Mouse (Mus musculus) G1E (cell line): ENCODE data around the gene Myocd. TPM values are rescaled to one million over a fixed set of nuclear protein-coding genes. Genes with fewer than 3 reads are reported as not detected.

Experiments used
- ATAC-seq: 2 replicates; pipeline ENCODE4 v1.8.0; 2016; ENCODE audit warnings: mild to moderate bottlenecking; ENCODE audit not compliant: insufficient number of reproducible peaks, poor library complexity, low FRiP score, severe bottlenecking; ENCODE audit errors: extremely low read depth
- DNase-seq: peaks from one replicate; pipeline ENCODE4 v3.0.0; 2012; ENCODE audit warnings: low spot score
- H3K27me3 ChIP-seq: 2 replicates; pipeline ENCODE4 v1.6.1; 2012; ENCODE audit warnings: mild to moderate bottlenecking, low read length, inconsistent platforms; ENCODE audit not compliant: insufficient read depth
- H3K36me3 ChIP-seq: replicated peaks from 2 replicates; pipeline ENCODE3; 2012; ENCODE audit warnings: mild to moderate bottlenecking, inconsistent platforms
- H3K4me1 ChIP-seq: 2 replicates; pipeline ENCODE4 v1.6.1; 2012; ENCODE audit warnings: low read depth, low read length, inconsistent platforms, mixed read lengths; ENCODE audit not compliant: insufficient read depth
- H3K4me3 ChIP-seq: 2 replicates; pipeline ENCODE4 v1.5.1; 2012; ENCODE audit warnings: low read depth, mild to moderate bottlenecking, inconsistent platforms, low read length, moderate library complexity, mixed read lengths
- H3K9me3 ChIP-seq: replicated peaks from 2 replicates; pipeline ENCODE4 v1.6.1; 2012; ENCODE audit warnings: inconsistent platforms
- CTCF ChIP-seq: IDR thresholded peaks from 2 replicates; pipeline ENCODE4 v1.5.1; 2012; ENCODE audit warnings: low read depth, low read length, inconsistent platforms, mixed read lengths
- GATA1 ChIP-seq: IDR thresholded peaks from 2 replicates; pipeline ENCODE4 v1.6.1; 2012; ENCODE audit warnings: borderline replicate concordance, low read length, inconsistent platforms, mixed read lengths
- GATA2 ChIP-seq: IDR thresholded peaks from 2 replicates; pipeline ENCODE4 v1.6.1; 2012; ENCODE audit warnings: low read depth, low read length, inconsistent platforms, borderline replicate concordance
- POLR2AphosphoS5 ChIP-seq: IDR thresholded peaks from 2 replicates; pipeline ENCODE4 v1.6.1; 2012; ENCODE audit warnings: low read depth, low read length, inconsistent platforms; ENCODE audit not compliant: insufficient replicate concordance
- TAL1 ChIP-seq: conservative IDR thresholded peaks from 2 replicates; pipeline ENCODE4 v1.6.1; 2012; ENCODE audit warnings: low read depth, low read length, inconsistent platforms, mixed read lengths
- polyA plus RNA-seq: library from polyadenylated mRNA; stranded (reverse); fragments of >175 nt; gene quantifications from 2 replicates; pipeline ENCODE4 v1.2.3, GENCODE M21; 2012
- total RNA-seq, 2 experiments: library from RNA; stranded (forward) in 1 of 2; stranded (reverse) in 1 of 2; fragments of 200-1000 nt in 1 of 2; fragments of >200 nt in 1 of 2; fragmentation: Nextera tagmentation in 1 of 2; gene quantifications; 2 replicates each; pipeline ENCODE4 v1.2.3; 2014 to 2017

Myocd gene
- total and polyA plus RNA-seq, 3 experiments, result 0.22 TPM; not detected in 2

DNA sequence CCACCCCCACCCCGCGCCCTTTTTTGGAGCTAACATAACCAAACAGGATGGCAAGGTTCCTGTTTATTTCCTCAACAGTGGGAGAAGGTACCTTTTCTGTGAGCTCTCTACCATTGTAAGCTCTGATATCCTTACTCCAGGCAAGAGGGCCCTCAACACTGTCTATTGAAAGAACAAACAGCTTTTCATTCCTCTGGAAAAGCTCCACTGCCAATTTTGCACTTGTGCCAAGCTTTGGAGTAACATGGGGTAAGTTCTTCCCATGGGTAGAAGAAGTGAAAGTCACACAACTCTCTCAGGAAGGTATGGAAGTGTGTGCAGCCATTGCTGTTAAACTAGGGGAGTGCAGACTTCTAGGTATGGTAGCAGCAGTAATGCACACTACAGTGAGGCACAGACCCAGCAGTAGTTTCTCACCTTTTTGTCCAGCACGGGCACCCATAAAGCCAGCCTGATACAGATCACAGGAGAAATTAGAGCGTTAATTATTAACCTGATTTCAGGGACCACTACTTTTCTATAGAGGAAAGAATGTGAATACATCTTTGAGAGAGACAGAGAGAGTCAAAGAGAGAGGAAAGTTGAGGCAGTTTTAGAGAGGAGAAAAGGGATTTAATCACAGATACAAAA lies 99.6 kb downstream of the Myocd start:
- H3K36me3 ChIP-seq, result no peaks in the 10 kb centered on the region
- no peaks in the 10 kb centered on the region for H3K4me1 ChIP-seq
- no peak for DNase-seq

GRCm38 (mm10) chr11:65162767-65163120 lies 107.0 kb downstream of the Myocd start, which contains the start of gene Arhgap44:
Arhgap44 (minus strand) TSS chr11:65162961.
- no peak for TF ChIP-seq GATA2
- TF ChIP-seq TAL1, result no peak
- no peak for TF ChIP-seq CTCF
- no peak for TF ChIP-seq POLR2AphosphoS5
- TF ChIP-seq GATA1, result no peak
- H3K9me3 ChIP-seq, result peaks cover 4% of the 10 kb centered on the region; the same call in 1 of the 2 replicates
- H3K4me1 ChIP-seq, result no peaks in the 10 kb centered on the region
- no peak within 1 kb of the TSS for H3K4me3 ChIP-seq
- no peak for DNase-seq
- H3K36me3 ChIP-seq, result no peaks in the 10 kb centered on the region
- no peaks in the 10 kb centered on the region for H3K27me3 ChIP-seq
- ATAC-seq, result no peak

More for the DNA sequence above, 99.6 kb downstream of the Myocd start:
- ATAC-seq, result no peak
- H3K4me3 ChIP-seq, result no peak overlapping the region
- H3K9me3 ChIP-seq, result no peaks in the 10 kb centered on the region
- TF ChIP-seq TAL1 (no peak), GATA1 (no peak), POLR2AphosphoS5 (no peak), GATA2 (no peak), CTCF (no peak)
- no peaks in the 10 kb centered on the region for H3K27me3 ChIP-seq

DNA sequence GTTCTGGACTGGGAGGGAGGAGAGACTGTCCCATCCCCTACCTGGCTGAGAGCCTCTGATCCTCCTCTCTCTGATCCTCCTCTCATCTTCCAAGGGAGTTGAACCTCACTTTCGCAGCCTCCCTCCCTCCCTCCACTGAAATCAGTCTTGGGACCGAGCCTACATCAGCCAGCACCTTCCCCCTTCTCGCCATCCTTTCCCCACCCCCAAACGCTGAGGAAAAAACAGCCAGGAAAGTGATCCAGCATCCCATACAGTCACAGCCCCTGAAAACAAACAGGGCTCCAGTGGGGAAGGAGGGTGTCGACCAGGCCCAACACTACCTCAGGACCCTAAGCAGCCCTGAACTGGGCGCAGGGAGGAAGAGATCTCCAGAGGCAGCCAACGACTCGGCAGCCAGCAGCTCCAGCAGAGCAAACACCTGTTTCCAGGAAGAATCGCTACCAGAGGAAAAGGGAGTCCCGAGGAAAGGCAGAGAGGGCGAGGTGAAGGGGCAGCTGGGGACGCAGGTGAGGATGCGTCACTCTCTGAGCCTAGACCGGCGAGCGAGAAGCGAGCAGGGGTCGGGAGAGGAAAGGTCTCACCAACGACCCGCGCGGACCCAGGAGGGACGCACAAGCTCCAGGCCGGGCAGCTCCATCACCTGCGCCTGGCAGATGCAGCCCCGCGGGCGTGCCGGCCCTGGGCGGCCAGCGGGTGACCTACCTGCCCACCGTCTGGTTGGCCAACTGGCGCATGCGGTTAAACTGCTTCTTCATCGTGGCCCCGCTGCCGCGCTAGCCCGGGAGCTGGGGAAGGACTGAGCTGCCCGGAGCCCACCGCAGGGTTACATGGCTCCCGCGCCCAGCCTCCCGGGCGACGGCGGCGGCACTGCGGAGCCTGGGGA lies 107.7 kb downstream of the Myocd start:
- DNase-seq (no peak), ATAC-seq (no peak)
- TF ChIP-seq GATA2, result no peak
- no peak for TF ChIP-seq CTCF
- TF ChIP-seq POLR2AphosphoS5, result no peak
- TF ChIP-seq TAL1, result no peak
- Histone ChIP-seq H3K36me3 (no peaks in the 10 kb centered on the region), H3K4me3 (no peak overlapping the region), H3K27me3 (no peaks in the 10 kb centered on the region), H3K9me3 (peaks cover 4% of the 10 kb centered on the region; the same call in 1 of the 2 replicates), H3K4me1 (no peaks in the 10 kb centered on the region)

DNA sequence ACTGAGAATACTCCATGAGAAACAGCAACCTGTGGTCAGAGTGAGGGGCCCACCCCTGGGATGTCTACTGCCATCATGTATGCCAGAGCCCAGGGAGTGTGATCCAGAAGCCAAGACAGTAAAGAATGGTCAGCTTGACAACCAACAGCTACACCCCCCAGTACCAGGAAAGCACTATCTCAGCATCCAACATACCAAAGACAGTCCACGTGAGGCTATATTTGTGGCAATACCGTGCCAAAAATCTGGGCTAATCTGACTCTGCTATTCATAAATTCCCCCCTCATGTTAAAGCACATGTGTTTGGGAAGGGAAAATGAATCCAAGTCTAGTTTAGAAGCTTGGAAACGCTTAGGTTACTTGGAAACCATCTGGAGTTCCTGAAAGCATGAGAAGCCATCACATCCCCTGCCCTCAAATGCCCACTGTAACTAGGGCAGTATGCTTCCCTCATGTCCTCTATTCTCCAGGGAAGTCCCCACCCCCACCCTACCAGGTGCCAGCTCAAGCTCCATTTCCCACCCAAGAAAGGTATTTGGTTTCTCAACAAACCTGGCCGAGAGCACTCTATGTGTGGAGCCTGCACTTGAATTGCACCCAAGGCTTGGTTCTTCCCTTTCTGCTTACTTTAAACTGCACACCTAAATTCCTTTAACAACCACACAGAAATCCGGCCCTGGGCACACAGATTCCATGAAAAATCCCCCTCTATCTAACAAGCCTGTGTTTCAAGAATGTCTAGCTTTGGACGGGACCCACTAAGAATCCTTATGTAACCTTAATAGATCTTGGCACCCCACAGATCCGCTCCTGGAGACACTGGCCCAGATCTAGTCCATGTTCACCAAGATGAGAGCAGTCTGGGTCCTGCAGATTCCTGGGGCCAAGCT lies 108.6 kb downstream of the Myocd start:
- Histone ChIP-seq H3K4me3 (no peak overlapping the region), H3K4me1 (no peaks in the 10 kb centered on the region), H3K9me3 (peaks cover 4% of the 10 kb centered on the region; the same call in 1 of the 2 replicates), H3K27me3 (no peaks in the 10 kb centered on the region), H3K36me3 (no peaks in the 10 kb centered on the region)
- no peak for TF ChIP-seq GATA1
- no peak for TF ChIP-seq GATA2
- TF ChIP-seq TAL1, result no peak
- no peak for TF ChIP-seq CTCF
- TF ChIP-seq POLR2AphosphoS5, result no peak
- DNase-seq (no peak), ATAC-seq (no peak)

- no peak for DNase-seq
- ATAC-seq, result no peak
- Histone ChIP-seq H3K9me3 (peaks cover 4% of the 10 kb centered on the region; the same call in 1 of the 2 replicates), H3K27me3 (no peaks in the 10 kb centered on the region), H3K4me1 (no peaks in the 10 kb centered on the region), H3K4me3 (no peak within 1 kb of the TSS), H3K36me3 (no peaks in the 10 kb centered on the region)
- TF ChIP-seq TAL1, result no peak
- no peak for TF ChIP-seq GATA1
- no peak for TF ChIP-seq CTCF
- no peak for TF ChIP-seq GATA2
Measured at GRCm38 (mm10) chr11:65159791-65160190, 110.0 kb downstream of the Myocd start, which contains the start of gene 1700086D15Rik. 1700086D15Rik (minus strand) TSS chr11:65159891.

DNA sequence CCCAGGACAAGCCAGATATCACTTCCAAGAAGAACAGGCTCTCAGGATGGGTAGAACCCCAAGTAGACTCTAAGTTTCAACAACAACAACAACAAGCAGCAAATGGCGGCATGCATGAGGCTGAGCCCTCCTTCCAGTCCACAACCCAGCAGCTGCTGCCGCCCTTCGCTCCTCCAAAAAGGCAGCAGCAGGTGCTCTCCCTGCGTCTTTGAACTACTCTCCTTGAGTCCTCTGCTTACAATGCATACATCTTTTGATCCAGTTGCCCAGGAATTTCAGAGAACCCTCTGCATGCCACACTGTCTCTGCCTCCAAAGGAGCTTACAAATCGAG lies 111.2 kb downstream of the Myocd start:
- TF ChIP-seq CTCF (no peak), POLR2AphosphoS5 (no peak), TAL1 (no peak), GATA2 (no peak), GATA1 (no peak)

More for the DNA sequence above, 111.2 kb downstream of the Myocd start:
- ATAC-seq (no peak), DNase-seq (no peak)
- peaks cover 4% of the 10 kb centered on the region; the same call in 1 of the 2 replicates for H3K9me3 ChIP-seq
- H3K27me3 ChIP-seq, result no peaks in the 10 kb centered on the region
- no peak overlapping the region for H3K4me3 ChIP-seq
- H3K36me3 ChIP-seq, result no peaks in the 10 kb centered on the region
- no peaks in the 10 kb centered on the region for H3K4me1 ChIP-seq
